Mouse (Mus musculus): ENCODE data around the gene Chd9.
"Not testable (repeated sequence)": the region's sequence is repeated elsewhere in the genome, so short reads cannot be mapped to it uniquely, and the experiment has no call there.

The Chd9 gene

GRCm38 (mm10) chr8:90908580-90909471, 80.7 kb downstream of the Chd9 start:
- peak; percentile 50 for DNase-seq

GRCm38 (mm10) chr8:90923158-90923905, 95.2 kb downstream of the Chd9 start:
- no peak for DNase-seq

DNA sequence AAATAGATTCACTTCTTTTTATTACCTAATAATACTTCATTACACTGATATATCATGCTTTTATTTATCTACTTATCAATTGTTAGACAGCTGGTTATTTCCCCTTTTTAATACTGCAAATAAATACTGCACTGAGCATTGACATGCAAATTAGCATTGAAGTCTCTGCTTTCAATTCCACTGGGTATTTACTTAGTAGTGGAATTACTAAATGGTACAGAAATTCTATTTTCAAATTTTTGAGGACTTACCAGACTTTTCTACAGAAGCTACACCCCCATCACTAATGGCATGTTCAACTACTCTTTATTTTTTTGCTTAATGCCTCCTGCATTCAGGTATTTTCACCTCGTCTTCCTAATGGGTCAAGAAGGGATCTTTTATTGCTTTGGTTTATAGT, 100.3 kb downstream of the Chd9 start:
- no peak for DNase-seq

- DNase-seq, result not testable (repeated sequence)
Observed at GRCm38 (mm10) chr8:90930125-90930524, 102.0 kb downstream of the Chd9 start.

DNA sequence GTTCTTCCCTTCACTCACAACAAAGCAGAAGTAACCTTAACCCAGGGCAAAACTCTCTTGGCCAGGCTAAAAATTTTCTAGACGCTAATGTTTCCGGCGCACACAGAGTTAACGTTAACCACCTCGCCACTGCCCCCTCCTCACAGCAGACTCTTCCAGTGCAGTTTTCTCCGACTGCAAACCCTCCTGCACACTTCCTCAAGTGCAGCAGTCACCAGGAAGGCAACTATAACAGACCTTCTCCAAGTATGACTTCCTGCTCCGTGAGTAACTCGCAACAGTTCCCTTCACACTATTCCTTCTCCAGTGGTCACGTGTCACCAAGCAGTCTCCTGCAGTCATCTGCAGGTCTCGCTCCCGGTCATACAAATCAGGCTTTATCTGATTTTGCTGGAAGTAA, 104.8 kb downstream of the Chd9 start:
- DNase-seq, result no peak

DNA sequence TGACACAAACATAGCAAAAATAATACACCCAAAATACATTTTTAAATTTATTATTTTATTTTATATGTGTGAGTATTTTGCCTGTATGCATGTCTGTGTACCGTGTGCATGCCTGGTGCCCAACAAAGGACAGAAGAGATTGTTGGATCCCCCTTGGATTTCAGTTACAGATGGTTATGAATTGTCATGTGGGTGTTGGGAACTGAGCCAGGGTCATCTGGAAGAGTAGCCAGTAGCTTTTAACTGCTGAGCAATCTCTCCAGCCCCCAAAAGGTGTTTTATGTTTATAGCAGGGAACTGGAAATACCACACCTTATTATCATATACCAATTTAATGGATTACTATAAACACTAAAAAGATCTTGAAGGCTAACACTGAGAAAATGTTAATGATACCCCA, 106.6 kb downstream of the Chd9 start:
- DNase-seq, result no peak

- no peak for DNase-seq
Observed at GRCm38 (mm10) chr8:90936840-90937239, 108.7 kb downstream of the Chd9 start.

DNA sequence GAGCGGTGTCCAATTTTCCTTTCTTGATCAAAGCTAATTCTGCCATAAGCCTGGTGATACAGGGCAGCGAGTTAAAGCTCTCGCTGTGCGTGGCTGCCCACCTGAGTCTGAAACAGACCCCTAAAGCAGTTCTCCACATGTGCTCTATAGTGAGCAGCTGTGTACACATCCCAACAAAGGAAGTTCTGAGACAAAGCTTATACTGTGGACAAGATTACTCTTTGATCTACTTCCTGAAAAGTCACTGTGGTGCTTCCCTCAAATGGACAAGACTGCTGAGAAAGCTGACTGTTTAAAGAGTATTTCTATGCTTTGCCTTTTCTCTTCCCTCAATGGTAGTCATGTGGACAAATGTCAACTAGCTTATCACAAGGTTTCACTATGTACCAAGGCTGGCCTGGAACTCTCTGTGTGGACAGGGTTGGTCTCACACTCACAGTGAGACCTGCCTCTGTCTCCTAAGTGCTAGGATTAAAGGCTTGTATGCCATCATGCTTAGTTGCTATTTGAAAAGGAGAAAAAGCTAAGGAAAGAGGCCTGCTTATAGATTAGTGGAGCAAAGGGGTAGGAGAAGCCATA, 110.3 kb downstream of the Chd9 start:
- no peak for DNase-seq

DNA sequence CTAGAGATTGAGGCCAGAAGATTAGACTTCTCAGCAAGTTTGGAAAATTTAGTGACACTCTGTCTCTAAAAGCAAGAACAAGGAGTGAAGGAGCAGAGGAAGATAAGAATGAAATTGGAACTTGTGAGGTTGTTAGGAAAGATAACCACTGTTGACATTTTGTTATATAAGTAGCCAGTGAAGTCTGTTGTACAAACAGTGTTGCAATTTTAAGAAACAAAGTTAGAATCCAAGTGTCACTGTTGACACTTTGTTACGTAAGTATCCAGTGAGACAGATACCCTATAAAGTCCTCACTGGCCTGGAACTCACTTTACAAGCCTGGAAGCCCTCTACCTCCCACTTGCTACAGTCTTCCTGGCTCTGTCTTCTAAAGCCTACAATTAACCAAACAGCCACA, 111.7 kb downstream of the Chd9 start:
- no peak for DNase-seq

- no peak for DNase-seq
Observed at GRCm38 (mm10) chr8:90943770-90944169, 115.6 kb downstream of the Chd9 start.

- peak; percentile 76 for DNase-seq
Observed at GRCm38 (mm10) chr8:90954802-90955760, 126.9 kb downstream of the Chd9 start.

- no peak for DNase-seq
Observed at GRCm38 (mm10) chr8:90955761-90956136, 127.6 kb downstream of the Chd9 start.

- no peak for DNase-seq
Observed at GRCm38 (mm10) chr8:90956390-90956789, 128.2 kb downstream of the Chd9 start.

- DNase-seq, result no peak
Observed at GRCm38 (mm10) chr8:90957711-90958110, 129.6 kb downstream of the Chd9 start.

- DNase-seq, result no peak
Observed at GRCm38 (mm10) chr8:90959721-90960120, 131.6 kb downstream of the Chd9 start.

DNA sequence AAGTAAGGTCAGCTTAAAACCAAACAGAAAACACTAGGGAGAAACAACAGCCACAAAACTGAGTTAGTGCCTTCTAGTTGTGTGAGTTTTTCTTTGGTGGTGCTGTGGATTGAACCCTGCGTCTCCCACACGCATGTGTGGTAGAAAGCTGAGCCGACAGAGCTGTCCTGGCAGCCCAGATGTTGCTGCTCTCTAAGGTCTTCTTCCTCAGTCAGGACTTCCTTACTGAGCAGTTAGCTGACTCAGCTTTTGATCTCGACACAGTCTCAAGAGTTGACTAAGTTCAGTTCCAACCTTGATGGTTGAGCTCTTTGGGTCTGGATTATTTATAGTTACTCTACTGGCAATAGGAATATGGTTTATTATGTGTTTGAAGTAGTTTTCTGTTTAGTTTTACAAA, 133.5 kb downstream of the Chd9 start:
- DNase-seq, result no peak

- no peak for DNase-seq
Observed at GRCm38 (mm10) chr8:90964044-90964443, 135.9 kb downstream of the Chd9 start.

DNA sequence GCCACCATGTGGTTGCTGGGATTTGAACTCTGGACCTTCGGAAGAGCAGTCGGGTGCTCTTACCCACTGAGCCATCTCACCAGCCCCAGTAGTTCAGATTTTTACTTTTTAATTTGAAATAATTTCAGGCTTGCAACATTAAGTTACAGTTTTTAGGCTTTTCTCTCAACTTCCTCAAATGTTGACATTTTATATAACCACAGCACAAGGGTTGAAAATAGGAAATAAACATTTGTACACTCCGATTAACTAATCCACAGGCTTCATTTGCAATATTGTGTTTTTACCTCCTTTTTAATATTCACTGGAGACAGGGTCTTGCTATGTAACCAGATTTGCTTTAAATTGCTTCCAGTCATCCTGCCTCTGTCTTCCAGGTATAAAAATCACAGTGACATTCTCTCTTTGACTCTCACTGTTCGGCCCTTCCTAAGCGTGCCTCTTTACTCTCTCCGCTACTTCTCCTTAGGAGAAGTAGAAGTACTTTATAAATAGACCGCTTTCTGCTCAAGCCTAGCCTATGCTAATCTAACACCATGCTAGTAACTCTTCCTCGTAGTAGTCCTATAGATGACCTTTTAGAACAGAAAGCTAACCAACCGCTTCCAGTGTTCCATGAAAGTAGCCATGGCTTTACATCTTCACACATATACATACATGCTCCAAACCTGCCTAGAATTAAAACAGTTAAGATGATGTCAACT, 137.5 kb downstream of the Chd9 start:
- DNase-seq, result no peak

DNA sequence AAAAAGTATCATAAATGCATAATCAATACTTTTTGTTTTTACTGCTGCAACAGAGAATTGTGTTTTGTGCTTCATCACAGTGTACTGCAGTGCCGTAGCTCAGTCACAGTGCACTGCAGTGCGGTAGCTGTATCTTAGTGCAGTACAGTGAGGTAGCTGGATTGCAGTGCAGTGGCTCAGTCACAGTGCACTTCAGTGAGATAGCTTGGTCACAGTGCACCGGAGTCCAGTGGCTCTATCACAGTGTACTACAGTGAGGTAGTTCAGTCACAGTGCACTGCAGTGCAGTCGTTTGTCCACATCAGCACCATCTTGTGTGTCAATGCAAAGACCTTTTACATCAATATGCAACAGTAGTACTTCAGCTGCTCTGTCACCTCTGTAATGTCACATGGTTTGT, 140.2 kb downstream of the Chd9 start:
- no peak for DNase-seq

DNA sequence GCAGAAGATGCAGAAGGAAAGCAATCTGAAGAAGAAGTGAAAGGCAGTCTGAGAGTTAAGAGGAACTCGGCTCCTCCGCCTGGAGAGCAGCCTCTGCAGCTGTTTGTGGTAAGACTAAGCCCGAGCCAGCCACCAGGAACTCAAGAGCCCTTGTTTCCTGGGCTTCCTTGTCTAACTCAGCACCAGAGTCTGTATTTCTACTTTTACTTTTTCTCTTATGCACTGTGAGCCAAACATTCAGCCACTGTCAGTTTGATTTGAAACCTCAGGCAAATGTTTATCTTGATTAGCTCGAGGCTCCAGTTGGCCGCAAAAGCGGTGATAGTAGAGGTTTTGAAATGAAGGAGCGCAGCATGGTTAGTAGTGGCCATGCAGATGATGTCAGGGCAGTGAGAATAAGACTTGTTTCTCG, 148.8 kb downstream of the Chd9 start:
- DNase-seq, result no peak

- DNase-seq, result no peak
Observed at GRCm38 (mm10) chr8:90978720-90979119, 150.6 kb downstream of the Chd9 start.

GRCm38 (mm10) chr8:90979295-90979694, 151.1 kb downstream of the Chd9 start:
- DNase-seq, result no peak
